Mouse (Mus musculus): Measurements from ENCODE around the gene Mapkapk2. TPM values are rescaled to one million over a fixed set of nuclear protein-coding genes. Genes with fewer than 3 reads are reported as not detected.

Gene Mapkapk2
- polyA plus RNA-seq, 1 experiment from 2014 or later = 35.2 TPM

DNA sequence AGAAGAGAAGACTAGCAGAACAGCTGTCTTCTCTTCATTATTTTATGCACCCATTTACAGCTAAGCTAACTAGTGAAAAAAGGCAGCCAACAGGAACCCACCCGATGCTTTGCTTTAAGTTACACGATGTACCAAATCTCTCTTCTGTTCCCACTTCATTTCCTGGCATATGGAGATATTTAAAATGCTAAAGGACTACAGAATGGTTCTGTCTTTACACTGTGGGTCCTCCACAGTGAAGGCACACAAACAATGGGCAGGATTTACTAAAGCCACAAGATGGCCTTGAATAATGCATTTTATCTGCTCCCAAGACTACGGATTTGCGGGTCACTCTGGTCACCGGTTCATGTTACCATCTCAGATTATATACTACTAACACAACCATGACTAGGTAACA is 39.5 kb upstream of the Mapkapk2 start:
- ATAC-seq = no peak
- peak overlapping the region; percentile 70 for H3K4me3 ChIP-seq (ENCODE audit: low read depth, low read length)
- peak overlapping the region; percentile 2; the same call in 1 of the 2 replicates for H3K27ac ChIP-seq (ENCODE audit: low read depth, low read length)
- H3K27me3 ChIP-seq (replicated peaks; ENCODE audit: control insufficient read depth, insufficient read depth, low read length) = no peaks in the 10 kb centered on the region
- peak overlapping the region; percentile 78 for H3K9ac ChIP-seq (ENCODE audit: low read length)
- H3K4me1 ChIP-seq (ENCODE audit: control insufficient read depth, insufficient read depth, low read length) = peaks cover 31% of the 10 kb centered on the region
- no peaks in the 10 kb centered on the region for H3K9me3 ChIP-seq (replicated peaks; ENCODE audit: control insufficient read depth, low read length)
- peaks cover 11% of the 10 kb centered on the region; the same call in 1 of the 2 replicates for H3K36me3 ChIP-seq (ENCODE audit: control insufficient read depth, insufficient read depth, low read length)
- DNase-seq (ENCODE audit: low spot score) = peak; percentile 32
- 2% methylated on average over 5 of the region's 5 CpGs for WGBS
- H3K4me2 ChIP-seq (ENCODE audit: low read length) = peak overlapping the region; percentile 51

DNA sequence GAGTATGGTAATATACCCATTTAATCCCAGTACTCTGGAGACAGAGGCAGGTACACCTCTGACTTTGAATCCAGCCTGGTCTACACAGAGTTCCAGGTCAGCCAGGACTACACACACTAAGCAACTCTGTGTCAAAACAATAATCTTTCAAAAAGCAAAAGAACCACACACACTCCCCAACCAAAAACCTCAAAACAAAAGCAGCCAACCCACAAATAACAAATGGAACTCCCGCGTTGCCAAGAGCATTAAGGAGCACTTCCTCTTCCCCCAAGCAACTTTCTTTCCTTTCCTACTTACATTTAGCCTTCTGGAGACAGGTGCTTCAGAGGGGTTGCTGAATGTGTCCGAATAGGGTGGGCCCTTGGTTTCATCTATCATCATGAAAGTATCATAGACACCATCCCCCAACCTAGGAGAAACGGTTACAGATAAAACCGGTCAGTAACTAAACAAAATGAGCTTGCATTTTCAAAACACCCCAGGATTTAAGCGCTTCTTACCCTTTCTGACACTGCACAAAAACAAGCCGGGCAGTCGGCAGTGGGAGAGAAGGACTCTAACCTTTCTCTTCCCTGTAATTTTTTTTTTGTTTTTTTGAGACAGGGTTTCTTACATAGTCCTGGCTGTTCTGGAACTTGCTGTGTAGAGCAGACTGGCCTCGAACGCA is 38.5 kb upstream of the Mapkapk2 start:
- no peaks in the 10 kb centered on the region for H3K9me3 ChIP-seq (replicated peaks; ENCODE audit: control insufficient read depth, low read length)
- WGBS = 76% methylated on average over 10 of the region's 10 CpGs
- H3K36me3 ChIP-seq (ENCODE audit: control insufficient read depth, insufficient read depth, low read length) = peaks cover 11% of the 10 kb centered on the region; the same call in 1 of the 2 replicates
- ATAC-seq (no peak), DNase-seq (ENCODE audit: low spot score) (no peak)
- peaks cover 31% of the 10 kb centered on the region for H3K4me1 ChIP-seq (ENCODE audit: control insufficient read depth, insufficient read depth, low read length)
- H3K4me2 ChIP-seq (ENCODE audit: low read length) = peak overlapping the region; percentile 51
- H3K9ac ChIP-seq (ENCODE audit: low read length) = peak overlapping the region; percentile 33
- peak overlapping the region; percentile 3; the same call in 1 of the 2 replicates for H3K4me3 ChIP-seq (ENCODE audit: low read depth, low read length)
- no peaks in the 10 kb centered on the region for H3K27me3 ChIP-seq (replicated peaks; ENCODE audit: control insufficient read depth, insufficient read depth, low read length)
- H3K27ac ChIP-seq (ENCODE audit: low read depth, low read length) = no peak overlapping the region

DNA sequence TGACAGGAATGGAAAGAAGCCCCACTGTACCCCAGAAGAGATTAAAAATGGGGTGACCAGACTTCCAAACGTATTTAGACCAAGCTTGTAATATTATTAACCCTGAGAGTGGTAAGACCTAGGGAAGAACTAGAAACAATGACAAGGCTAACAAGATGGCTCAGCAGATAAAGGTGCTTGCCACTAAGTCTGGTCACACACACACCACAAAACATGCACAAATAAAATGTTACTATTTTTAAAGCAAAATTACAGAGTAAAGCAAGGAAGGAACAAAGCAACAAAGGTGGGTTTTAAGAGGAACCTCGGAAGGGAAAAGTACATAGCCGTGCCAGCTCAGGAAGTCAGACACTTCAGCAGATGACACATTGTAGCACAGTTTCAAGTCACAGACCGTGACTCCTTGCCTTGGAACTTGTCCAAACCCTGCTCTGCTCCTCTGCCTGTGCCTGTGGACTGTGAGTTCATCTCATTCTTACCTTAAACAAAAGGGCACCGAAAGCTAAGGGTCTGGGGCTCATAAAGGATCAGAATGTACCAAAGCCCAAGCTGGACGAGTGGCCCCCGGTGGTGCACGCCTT is 37.4 kb upstream of the Mapkapk2 start:
- Histone ChIP-seq H3K4me2 (ENCODE audit: low read length) (peak overlapping the region; percentile 51), H3K9ac (ENCODE audit: low read length) (no peak overlapping the region), H3K4me1 (ENCODE audit: control insufficient read depth, insufficient read depth, low read length) (peaks cover 31% of the 10 kb centered on the region), H3K27me3 (replicated peaks; ENCODE audit: control insufficient read depth, insufficient read depth, low read length) (no peaks in the 10 kb centered on the region), H3K9me3 (replicated peaks; ENCODE audit: control insufficient read depth, low read length) (no peaks in the 10 kb centered on the region), H3K36me3 (ENCODE audit: control insufficient read depth, insufficient read depth, low read length) (peaks cover 18% of the 10 kb centered on the region), H3K27ac (ENCODE audit: low read depth, low read length) (peak overlapping the region; percentile 59), H3K4me3 (ENCODE audit: low read depth, low read length) (0 out of 2 replicates have a peak overlapping the region, but pooled peaks have one; percentile 14)
- WGBS = 35% methylated on average over 8 of the region's 8 CpGs
- DNase-seq (ENCODE audit: low spot score) (peak; percentile 41), ATAC-seq (no peak)

DNA sequence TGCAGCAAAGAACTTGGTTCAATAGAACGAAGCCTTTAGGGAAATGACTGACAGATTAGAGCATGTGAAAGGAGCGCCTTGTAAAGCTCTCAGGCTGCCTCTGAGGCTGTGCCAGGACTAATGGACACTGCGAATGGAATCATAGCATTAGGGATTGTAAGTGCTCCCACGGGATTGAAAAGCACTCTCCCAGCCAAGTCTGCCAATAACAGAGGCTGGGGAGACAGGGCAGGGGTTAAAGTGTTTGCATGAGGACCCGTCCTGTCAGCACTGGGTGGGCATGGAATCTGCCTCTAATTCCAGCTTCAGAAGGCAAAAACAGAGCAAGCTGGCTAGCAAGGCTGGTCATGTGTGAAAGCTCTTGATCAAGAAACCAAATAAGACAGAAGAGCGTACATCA is 36.6 kb upstream of the Mapkapk2 start:
- DNase-seq (ENCODE audit: low spot score) = peak; percentile 89
- Histone ChIP-seq H3K4me1 (ENCODE audit: control insufficient read depth, insufficient read depth, low read length) (peaks cover 31% of the 10 kb centered on the region), H3K27ac (ENCODE audit: low read depth, low read length) (peak overlapping the region; percentile 59), H3K4me2 (ENCODE audit: low read length) (peak overlapping the region; percentile 51), H3K9me3 (replicated peaks; ENCODE audit: control insufficient read depth, low read length) (no peaks in the 10 kb centered on the region), H3K9ac (ENCODE audit: low read length) (peak overlapping the region; percentile 32; the same call in 1 of the 2 replicates), H3K36me3 (ENCODE audit: control insufficient read depth, insufficient read depth, low read length) (peaks cover 26% of the 10 kb centered on the region), H3K27me3 (replicated peaks; ENCODE audit: control insufficient read depth, insufficient read depth, low read length) (no peaks in the 10 kb centered on the region), H3K4me3 (ENCODE audit: low read depth, low read length) (no peak overlapping the region)
- 7% methylated on average over 6 of the region's 6 CpGs for WGBS
- ATAC-seq = peak; percentile 26; the same call in 1 of the 2 replicates

DNA sequence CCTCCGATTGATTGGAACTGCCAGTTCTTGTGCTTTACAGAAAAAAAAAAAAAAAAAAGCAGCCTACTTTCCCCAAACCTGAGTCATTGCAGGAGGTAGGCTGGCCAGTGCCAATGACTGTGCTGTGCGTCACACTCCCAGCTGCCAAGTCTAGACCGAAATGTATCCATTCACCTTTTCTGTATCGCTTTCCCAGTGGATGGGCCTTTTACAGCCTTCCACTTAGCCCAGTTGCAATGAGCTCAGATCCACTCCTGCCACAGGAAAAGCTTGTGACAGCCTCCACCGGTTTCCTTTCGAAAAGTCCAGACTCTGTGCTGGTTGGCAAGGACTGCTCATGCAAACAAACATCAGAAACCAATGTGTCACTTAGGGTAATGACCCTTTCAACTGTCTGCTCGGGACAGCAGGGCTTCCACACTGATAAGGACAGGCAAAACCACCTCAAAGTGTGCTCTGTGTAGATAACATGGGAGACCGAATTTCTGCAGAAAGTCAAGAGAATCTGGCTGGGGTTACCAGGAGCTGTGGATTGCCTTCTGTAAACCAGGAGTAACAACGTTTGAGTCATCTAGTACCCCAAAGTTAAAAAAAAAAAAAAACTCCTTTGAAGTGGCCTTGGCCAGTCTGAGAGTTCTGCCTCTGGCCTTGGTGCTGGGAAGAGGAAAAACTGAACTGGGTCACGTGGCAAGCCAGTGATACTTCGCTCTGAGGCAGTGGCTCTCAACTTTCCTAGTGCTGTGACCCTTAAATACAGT is 28.5 kb upstream of the Mapkapk2 start:
- H3K4me3 ChIP-seq (ENCODE audit: low read depth, low read length) = no peak overlapping the region
- no peak for DNase-seq (ENCODE audit: low spot score)
- H3K4me1 ChIP-seq (ENCODE audit: control insufficient read depth, insufficient read depth, low read length) = no peaks in the 10 kb centered on the region
- H3K9me3 ChIP-seq (replicated peaks; ENCODE audit: control insufficient read depth, low read length) = no peaks in the 10 kb centered on the region
- H3K4me2 ChIP-seq (ENCODE audit: low read length) = no peak overlapping the region
- no peak for ATAC-seq
- H3K27me3 ChIP-seq (replicated peaks; ENCODE audit: control insufficient read depth, insufficient read depth, low read length) = no peaks in the 10 kb centered on the region
- H3K36me3 ChIP-seq (ENCODE audit: control insufficient read depth, insufficient read depth, low read length) = peaks cover 47% of the 10 kb centered on the region
- WGBS = 88% methylated on average over 11 of the region's 11 CpGs
- no peak overlapping the region for H3K9ac ChIP-seq (ENCODE audit: low read length)
- no peak overlapping the region for H3K27ac ChIP-seq (ENCODE audit: low read depth, low read length)

DNA sequence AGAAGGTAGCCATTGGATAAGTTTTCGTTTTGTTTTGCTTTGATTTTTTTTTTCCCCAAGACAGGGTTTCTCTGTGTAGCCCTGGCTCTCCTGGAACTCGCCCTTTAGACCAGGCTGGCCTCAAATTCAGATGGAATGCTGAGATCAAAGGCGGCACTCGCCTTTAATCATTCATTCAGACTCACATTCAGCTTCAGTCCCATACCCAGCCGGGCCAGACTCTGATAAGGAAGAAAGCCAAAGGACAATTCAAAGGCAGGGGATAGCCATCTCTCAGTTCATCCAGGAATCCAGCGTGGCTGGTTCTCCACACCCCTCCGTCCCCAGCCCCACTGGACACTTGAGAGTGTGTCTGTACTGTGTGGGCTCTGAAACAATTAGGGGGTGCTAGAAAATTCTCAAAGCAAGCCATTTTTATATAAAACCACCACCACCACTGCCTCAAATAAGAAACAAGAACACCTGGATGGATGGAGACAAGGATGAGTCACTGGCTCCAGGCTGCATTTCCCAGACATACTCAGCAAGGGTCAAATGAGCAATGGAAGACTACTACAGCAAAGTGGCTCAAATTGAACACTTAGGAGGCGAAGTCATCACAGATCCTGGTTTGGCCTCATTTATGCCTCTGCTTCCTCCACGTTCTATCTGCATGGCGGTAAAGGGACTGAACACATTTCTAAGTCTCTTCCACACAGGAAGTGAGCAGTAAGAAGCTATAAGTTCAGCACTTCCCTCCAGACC is 26.1 kb upstream of the Mapkapk2 start:
- Histone ChIP-seq H3K9ac (ENCODE audit: low read length) (no peak overlapping the region), H3K4me3 (ENCODE audit: low read depth, low read length) (no peak overlapping the region), H3K4me1 (ENCODE audit: control insufficient read depth, insufficient read depth, low read length) (no peaks in the 10 kb centered on the region), H3K27me3 (replicated peaks; ENCODE audit: control insufficient read depth, insufficient read depth, low read length) (no peaks in the 10 kb centered on the region), H3K4me2 (ENCODE audit: low read length) (no peak overlapping the region), H3K27ac (ENCODE audit: low read depth, low read length) (no peak overlapping the region), H3K36me3 (ENCODE audit: control insufficient read depth, insufficient read depth, low read length) (peaks cover 26% of the 10 kb centered on the region), H3K9me3 (replicated peaks; ENCODE audit: control insufficient read depth, low read length) (no peaks in the 10 kb centered on the region)
- ATAC-seq (no peak), DNase-seq (ENCODE audit: low spot score) (no peak)
- 71% methylated on average over 10 of the region's 10 CpGs for WGBS

DNA sequence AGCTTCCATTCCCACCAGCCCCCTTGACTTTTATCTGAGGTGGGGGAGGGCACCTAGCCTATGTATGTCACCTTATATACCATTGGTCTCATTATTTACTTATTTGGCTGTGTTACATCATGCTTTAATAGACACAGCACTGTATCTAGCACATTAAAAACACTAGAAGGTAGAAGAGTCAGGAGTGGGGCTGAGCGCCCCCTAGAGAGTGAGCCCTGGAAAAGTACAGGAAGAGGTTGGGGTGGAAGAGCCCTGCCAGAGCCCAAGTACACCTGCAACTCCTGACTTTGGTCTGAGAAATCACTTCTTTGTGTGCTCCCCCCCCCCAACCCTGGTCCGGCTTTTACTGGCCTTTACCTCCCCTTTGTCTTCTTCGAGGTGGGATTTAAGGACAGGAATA is 24.4 kb upstream of the Mapkapk2 start:
- ATAC-seq = no peak
- Histone ChIP-seq H3K9ac (ENCODE audit: low read length) (no peak overlapping the region), H3K36me3 (ENCODE audit: control insufficient read depth, insufficient read depth, low read length) (peaks cover 10% of the 10 kb centered on the region), H3K4me1 (ENCODE audit: control insufficient read depth, insufficient read depth, low read length) (0 out of 2 replicates have a peak, but pooled peaks cover 1% of the 10 kb centered on the region), H3K9me3 (replicated peaks; ENCODE audit: control insufficient read depth, low read length) (no peaks in the 10 kb centered on the region), H3K27me3 (replicated peaks; ENCODE audit: control insufficient read depth, insufficient read depth, low read length) (no peaks in the 10 kb centered on the region), H3K4me2 (ENCODE audit: low read length) (no peak overlapping the region), H3K4me3 (ENCODE audit: low read depth, low read length) (no peak overlapping the region), H3K27ac (ENCODE audit: low read depth, low read length) (no peak overlapping the region)
- no peak for DNase-seq (ENCODE audit: low spot score)
- WGBS = 35% methylated on average over 3 of the region's 3 CpGs

DNA sequence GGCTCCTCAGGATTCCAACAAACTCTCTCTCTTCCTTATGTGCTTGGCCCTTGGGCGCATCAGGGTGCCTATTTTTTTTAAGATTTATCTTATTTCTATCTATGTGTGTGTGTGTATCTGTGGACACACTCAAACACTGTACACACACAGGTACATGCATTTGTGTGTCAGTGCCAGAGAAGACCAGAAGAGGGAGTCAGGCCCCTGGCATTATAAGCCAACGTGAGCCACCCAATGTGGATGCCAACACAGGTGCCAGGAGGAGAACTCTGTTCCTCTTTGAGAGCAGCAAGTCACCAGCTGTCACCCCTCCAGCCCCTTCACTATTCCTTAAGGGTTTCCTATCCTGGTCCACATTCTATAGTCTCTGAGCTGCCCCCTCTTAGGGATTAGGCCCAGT is 21.4 kb upstream of the Mapkapk2 start:
- Histone ChIP-seq H3K9me3 (replicated peaks; ENCODE audit: control insufficient read depth, low read length) (no peaks in the 10 kb centered on the region), H3K4me1 (ENCODE audit: control insufficient read depth, insufficient read depth, low read length) (0 out of 2 replicates have a peak, but pooled peaks cover 7% of the 10 kb centered on the region), H3K36me3 (ENCODE audit: control insufficient read depth, insufficient read depth, low read length) (no peaks in the 10 kb centered on the region), H3K27me3 (replicated peaks; ENCODE audit: control insufficient read depth, insufficient read depth, low read length) (no peaks in the 10 kb centered on the region), H3K4me2 (ENCODE audit: low read length) (no peak overlapping the region), H3K27ac (ENCODE audit: low read depth, low read length) (no peak overlapping the region), H3K9ac (ENCODE audit: low read length) (no peak overlapping the region), H3K4me3 (ENCODE audit: low read depth, low read length) (no peak overlapping the region)
- ATAC-seq (no peak), DNase-seq (ENCODE audit: low spot score) (no peak)
- WGBS = 54% methylated on average over 2 of the region's 2 CpGs

Data from forebrain, embryonic 14.5 days (tissue).